Mouse (Mus musculus): ENCODE results near the gene Gmppb. TPM values are rescaled to one million over a fixed set of nuclear protein-coding genes. Genes with fewer than 3 reads are reported as not detected.

Gmppb gene
- 1.0 TPM for polyA plus RNA-seq (2014; fragmentation: Illumina TruSeq; extraction: RNeasy Lipid Tissue Mini Kit (QIAGEN cat#74804); ENCODE audit: low read depth, low replicate concordance)

DNA sequence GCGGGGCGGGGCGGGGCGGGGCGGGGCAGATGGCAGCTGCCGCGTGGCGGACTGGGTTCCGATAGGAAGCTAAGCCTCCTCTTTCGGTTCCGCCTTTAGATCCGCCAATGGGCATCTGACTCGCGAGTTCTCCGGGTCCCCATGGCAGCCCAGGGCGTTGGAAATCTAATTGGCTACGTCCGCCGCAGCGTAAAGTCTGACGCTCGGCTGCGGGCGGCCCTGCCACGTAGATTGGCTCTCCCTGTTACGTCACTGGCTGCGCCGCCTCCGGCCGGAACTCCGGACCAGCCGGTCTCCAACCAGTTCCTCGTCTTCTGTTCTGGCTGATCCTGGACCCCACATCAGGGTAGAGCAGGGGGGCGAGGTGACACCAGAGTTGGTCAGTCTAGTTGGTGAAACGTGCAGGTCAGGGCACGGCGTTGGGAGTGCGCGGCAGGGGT is at the start of gene Gmppb:
Gmppb (plus strand) TSS at position 227 of the 440 bp plus-strand sequence.

DNA sequence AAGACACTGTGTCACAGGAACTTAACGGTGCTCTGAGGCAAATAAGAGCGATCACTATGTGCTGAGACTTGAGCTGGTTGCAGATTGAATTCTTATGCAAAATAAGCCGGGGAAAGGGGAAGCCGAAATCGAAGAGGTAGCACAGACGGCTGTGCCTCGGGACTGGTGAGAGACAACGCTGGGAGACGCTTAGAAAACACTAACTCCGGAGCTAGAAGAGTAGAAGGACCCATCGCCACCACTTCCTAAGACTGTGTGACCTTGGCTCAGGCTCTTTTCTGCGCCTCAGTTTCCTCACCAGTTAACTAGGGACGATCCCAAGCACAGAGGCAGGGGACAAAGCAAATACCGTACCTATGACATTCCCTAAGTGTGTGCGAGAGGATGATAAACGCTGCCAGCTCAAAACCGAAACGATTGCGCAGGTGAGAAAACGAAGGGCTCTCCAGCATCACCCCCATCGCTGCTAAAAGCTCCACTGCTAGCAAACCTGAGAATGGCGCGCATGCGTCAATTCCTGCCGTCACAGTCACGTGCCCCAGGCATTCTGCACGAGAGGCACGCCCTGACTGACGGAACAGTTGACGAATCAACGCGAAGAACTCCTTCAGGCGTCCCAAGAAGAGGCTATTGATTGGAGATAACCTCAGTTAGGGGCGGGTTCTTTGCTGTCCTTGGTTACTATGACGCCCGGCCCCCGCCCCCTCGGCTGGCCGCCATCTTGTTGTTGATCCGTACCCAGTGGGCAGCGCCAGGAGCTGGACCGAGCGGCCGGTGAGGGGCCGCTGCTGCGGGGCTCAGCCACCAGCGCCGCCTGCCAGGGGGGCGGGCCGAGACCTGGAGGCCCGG is 46.9 kb upstream of the Gmppb start, which contains the start of gene Ip6k1:
Ip6k1 (plus strand) TSS at position 580 of the 849 bp plus-strand sequence.

DNA sequence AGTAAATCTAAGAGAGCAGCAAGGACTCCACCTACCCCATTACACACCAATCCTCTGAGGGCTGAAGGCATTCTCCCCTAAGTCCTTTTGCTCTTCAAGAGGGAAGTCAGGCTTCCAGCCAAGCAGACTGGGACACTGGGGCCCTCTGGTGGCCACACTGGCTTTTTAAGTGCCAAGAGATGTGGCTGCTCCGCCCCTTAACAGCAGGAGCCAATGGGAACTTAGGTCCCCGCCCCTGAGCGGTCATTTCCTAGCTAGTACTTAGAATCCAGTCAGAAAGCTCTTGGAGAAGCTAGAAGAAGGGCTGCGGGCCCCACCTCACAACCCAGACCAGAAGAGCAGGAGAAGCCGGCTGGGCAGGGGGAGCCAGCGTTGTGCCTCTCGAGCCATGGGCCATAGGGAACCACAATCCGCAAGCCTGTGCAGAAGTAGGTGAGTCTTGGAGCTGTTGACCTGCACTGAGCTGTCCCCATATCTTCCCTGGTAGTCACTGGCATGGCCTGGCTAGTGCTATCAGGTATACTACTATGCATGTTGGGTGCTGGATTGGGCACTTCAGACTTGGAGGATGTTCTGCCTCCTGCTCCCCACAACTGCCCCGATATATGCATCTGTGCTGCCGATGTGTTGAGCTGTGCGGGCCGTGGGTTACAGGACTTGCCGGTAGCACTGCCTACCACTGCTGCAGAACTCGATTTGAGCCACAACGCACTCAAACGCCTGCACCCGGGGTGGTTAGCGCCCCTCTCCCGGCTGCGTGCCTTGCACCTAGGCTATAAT is 4.0 kb downstream of the Gmppb start, which contains the start of gene Amigo3:
Amigo3 (plus strand) TSS at position 275 of the 780 bp plus-strand sequence.

DNA sequence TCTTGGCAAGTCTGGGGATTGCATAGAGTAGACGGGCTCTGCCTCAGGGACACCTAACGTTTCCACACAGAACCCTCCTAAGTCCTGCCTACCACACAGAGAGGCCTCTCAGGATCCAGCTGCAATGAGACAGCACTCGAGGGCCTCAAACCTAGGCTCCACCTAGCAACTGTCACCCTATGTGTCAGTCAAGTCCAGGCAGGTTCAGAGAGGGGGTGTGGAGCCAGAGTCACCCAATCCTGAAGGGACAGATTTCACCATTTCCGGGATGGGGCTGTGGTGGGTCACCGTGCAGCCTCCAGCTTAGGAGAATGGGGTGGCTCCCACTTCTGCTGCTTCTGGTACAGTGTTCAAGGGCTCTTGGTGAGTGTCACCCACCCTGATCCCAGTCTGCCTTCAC is 31.1 kb downstream of the Gmppb start, which contains the start of gene Mst1:
Mst1 (plus strand) TSS at position 269 of the 400 bp plus-strand sequence.

GRCm38 (mm10) chr9:108082988-108083431 is 34.0 kb downstream of the Gmppb start, which contains the start of gene Rnf123:
Gene Rnf123 (minus strand): TSS chr9:108083346.

DNA sequence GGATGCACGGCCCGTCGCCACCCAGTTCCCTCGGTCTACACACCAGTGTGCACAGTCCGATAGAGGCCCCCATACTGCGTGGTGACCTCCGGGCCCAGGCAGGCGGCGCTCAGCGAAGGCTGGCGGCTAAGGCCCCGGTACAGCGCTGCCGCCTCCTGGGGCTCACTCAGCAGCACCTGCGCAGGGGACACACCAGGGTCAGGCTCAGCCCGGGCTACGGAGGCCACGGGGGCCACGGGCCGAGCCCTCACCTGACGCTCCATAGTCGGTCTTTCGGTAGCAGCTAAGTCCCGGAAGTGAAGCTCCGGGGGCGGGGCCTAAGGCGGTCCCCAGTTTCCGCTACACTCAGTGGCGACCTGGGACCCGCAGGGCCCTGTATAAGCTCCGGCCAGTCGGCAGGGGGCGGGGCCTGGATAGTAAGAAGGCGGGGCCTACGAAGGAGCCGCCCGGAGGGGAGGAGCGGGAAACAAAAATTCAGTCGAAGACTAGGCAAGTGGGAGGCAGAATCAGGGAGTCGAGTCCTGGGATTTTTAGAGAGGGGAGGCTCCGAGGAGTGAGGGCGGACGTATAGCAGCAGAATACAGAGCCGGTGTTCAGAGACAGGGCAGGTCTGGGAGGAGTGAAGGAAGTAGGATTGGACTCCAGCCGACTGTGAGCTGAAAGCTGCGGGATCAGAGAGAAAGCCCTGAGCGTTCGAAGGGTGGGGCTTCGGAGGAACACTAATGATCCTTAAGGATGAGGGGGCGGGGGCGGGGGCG is 45.3 kb downstream of the Gmppb start, which contains the start of gene Apeh:
Apeh (minus strand) TSS at position 423 of the 758 bp plus-strand sequence.

Other genes starting within 250 kb of the Gmppb start
- gene Rbm6, start 176.0 kb upstream of the Gmppb start, polyA plus RNA-seq (2014; fragmentation: Illumina TruSeq; extraction: RNeasy Lipid Tissue Mini Kit (QIAGEN cat#74804); ENCODE audit: low read depth, low replicate concordance) = 130 TPM
- not detected for gene Mon1a, start 161.1 kb upstream of the Gmppb start, polyA plus RNA-seq (2014; fragmentation: Illumina TruSeq; extraction: RNeasy Lipid Tissue Mini Kit (QIAGEN cat#74804); ENCODE audit: low read depth, low replicate concordance)
- gene Mst1r, start 142.4 kb upstream of the Gmppb start, polyA plus RNA-seq (2014; fragmentation: Illumina TruSeq; extraction: RNeasy Lipid Tissue Mini Kit (QIAGEN cat#74804); ENCODE audit: low read depth, low replicate concordance) = 0.08 TPM
- 69.0 TPM for gene Actl11, start 120.8 kb upstream of the Gmppb start, polyA plus RNA-seq (2014; fragmentation: Illumina TruSeq; extraction: RNeasy Lipid Tissue Mini Kit (QIAGEN cat#74804); ENCODE audit: low read depth, low replicate concordance)
- gene Camkv, start 113.6 kb upstream of the Gmppb start, polyA plus RNA-seq (2014; fragmentation: Illumina TruSeq; extraction: RNeasy Lipid Tissue Mini Kit (QIAGEN cat#74804); ENCODE audit: low read depth, low replicate concordance) = 0.48 TPM
- gene Traip, start 99.1 kb upstream of the Gmppb start, polyA plus RNA-seq (2014; fragmentation: Illumina TruSeq; extraction: RNeasy Lipid Tissue Mini Kit (QIAGEN cat#74804); ENCODE audit: low read depth, low replicate concordance) = 2.3 TPM
- not detected for gene Uba7, start 73.7 kb upstream of the Gmppb start, polyA plus RNA-seq (2014; fragmentation: Illumina TruSeq; extraction: RNeasy Lipid Tissue Mini Kit (QIAGEN cat#74804); ENCODE audit: low read depth, low replicate concordance)
- not detected for gene Gm20661, start 66.2 kb upstream of the Gmppb start, polyA plus RNA-seq (2014; fragmentation: Illumina TruSeq; extraction: RNeasy Lipid Tissue Mini Kit (QIAGEN cat#74804); ENCODE audit: low read depth, low replicate concordance)
- gene Inka1, start 63.4 kb upstream of the Gmppb start, polyA plus RNA-seq (2014; fragmentation: Illumina TruSeq; extraction: RNeasy Lipid Tissue Mini Kit (QIAGEN cat#74804); ENCODE audit: low read depth, low replicate concordance) = not detected
- 65.6 TPM for gene Cdhr4, start 56.7 kb upstream of the Gmppb start, polyA plus RNA-seq (2014; fragmentation: Illumina TruSeq; extraction: RNeasy Lipid Tissue Mini Kit (QIAGEN cat#74804); ENCODE audit: low read depth, low replicate concordance)
- 18.1 TPM for gene Gm20662, start 52.9 kb upstream of the Gmppb start, polyA plus RNA-seq (2014; fragmentation: Illumina TruSeq; extraction: RNeasy Lipid Tissue Mini Kit (QIAGEN cat#74804); ENCODE audit: low read depth, low replicate concordance)
- gene Ip6k1, start 46.7 kb upstream of the Gmppb start, polyA plus RNA-seq (2014; fragmentation: Illumina TruSeq; extraction: RNeasy Lipid Tissue Mini Kit (QIAGEN cat#74804); ENCODE audit: low read depth, low replicate concordance) = 76.6 TPM
- gene Amigo3, start 3.9 kb downstream of the Gmppb start, polyA plus RNA-seq (2014; fragmentation: Illumina TruSeq; extraction: RNeasy Lipid Tissue Mini Kit (QIAGEN cat#74804); ENCODE audit: low read depth, low replicate concordance) = 0.10 TPM
- gene Mst1, start 31.2 kb downstream of the Gmppb start, polyA plus RNA-seq (2014; fragmentation: Illumina TruSeq; extraction: RNeasy Lipid Tissue Mini Kit (QIAGEN cat#74804); ENCODE audit: low read depth, low replicate concordance) = not detected
- gene Rnf123, start 34.1 kb downstream of the Gmppb start, polyA plus RNA-seq (2014; fragmentation: Illumina TruSeq; extraction: RNeasy Lipid Tissue Mini Kit (QIAGEN cat#74804); ENCODE audit: low read depth, low replicate concordance) = 1.8 TPM
- 6.3 TPM for gene Apeh, start 45.4 kb downstream of the Gmppb start, polyA plus RNA-seq (2014; fragmentation: Illumina TruSeq; extraction: RNeasy Lipid Tissue Mini Kit (QIAGEN cat#74804); ENCODE audit: low read depth, low replicate concordance)
- gene Bsn, start 141.1 kb downstream of the Gmppb start, polyA plus RNA-seq (2014; fragmentation: Illumina TruSeq; extraction: RNeasy Lipid Tissue Mini Kit (QIAGEN cat#74804); ENCODE audit: low read depth, low replicate concordance) = 0.27 TPM
- gene Dag1, start 214.7 kb downstream of the Gmppb start, polyA plus RNA-seq (2014; fragmentation: Illumina TruSeq; extraction: RNeasy Lipid Tissue Mini Kit (QIAGEN cat#74804); ENCODE audit: low read depth, low replicate concordance) = 10.4 TPM
- gene Nicn1, start 241.2 kb downstream of the Gmppb start, polyA plus RNA-seq (2014; fragmentation: Illumina TruSeq; extraction: RNeasy Lipid Tissue Mini Kit (QIAGEN cat#74804); ENCODE audit: low read depth, low replicate concordance) = 24.1 TPM
- gene Amt, start 247.6 kb downstream of the Gmppb start, polyA plus RNA-seq (2014; fragmentation: Illumina TruSeq; extraction: RNeasy Lipid Tissue Mini Kit (QIAGEN cat#74804); ENCODE audit: low read depth, low replicate concordance) = 1.4 TPM

Data from testis, adult 10 weeks (tissue).